Mouse (Mus musculus): ENCODE data around the gene Tmem130. TPM values are rescaled to one million over a fixed set of nuclear protein-coding genes. Genes with fewer than 3 reads are reported as not detected.

Tmem130 gene
- total RNA-seq, 2 experiments from 2014 or later: not detected

- peak; percentile 91 for ATAC-seq (replicated peaks; ENCODE audit: poor library complexity)
Observed at GRCm38 (mm10) chr5:144734949-144735348, 26.7 kb downstream of the Tmem130 start.

- ATAC-seq (replicated peaks; ENCODE audit: poor library complexity): peak; percentile 64
Observed at GRCm38 (mm10) chr5:144733953-144734352, 27.7 kb downstream of the Tmem130 start.

GRCm38 (mm10) chr5:144729216-144729615, 32.4 kb downstream of the Tmem130 start:
- ATAC-seq (replicated peaks; ENCODE audit: poor library complexity): no peak

DNA sequence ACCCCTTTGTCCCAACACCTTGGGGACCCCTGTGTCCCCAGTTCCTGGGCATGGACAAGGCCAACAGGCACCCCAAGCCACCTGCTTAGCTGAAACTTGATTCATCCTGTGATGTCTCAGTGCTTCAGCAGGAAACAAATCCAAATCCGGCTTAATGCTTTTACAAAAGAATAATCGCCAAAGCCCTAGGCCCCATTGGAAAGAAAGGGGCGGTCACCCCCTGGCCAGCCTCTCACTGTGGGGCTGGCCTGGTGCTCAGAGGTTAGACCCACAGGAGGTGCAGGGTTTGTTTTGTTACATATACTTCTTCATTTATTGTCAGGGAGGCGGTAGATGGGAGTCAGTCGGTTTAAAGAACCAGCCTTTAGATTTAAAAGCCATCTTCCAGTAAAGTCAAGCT, 33.4 kb downstream of the Tmem130 start:
- ATAC-seq (replicated peaks; ENCODE audit: poor library complexity): no peak

GRCm38 (mm10) chr5:144727119-144727518, 34.5 kb downstream of the Tmem130 start:
- ATAC-seq (replicated peaks; ENCODE audit: poor library complexity): peak; percentile 66

DNA sequence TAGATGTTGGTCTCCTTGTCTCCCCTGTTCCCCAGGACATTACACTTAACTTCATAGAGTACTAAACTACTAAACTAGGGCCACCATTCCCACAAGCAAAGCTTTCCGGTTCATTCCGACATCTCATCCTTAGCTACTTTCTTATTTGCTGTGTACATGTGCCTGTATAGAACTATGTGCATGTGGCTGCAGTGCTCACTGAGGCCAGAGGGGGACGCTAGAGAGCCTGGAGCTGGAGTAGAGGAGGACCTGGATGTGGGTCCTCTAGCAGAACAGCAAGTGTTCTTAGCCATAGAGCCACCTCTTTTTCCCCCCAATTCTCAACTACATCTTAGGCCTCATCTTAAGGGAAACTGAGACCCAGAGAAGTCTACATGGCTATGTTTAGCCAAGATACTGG, 36.1 kb downstream of the Tmem130 start:
- no peak for ATAC-seq (replicated peaks; ENCODE audit: poor library complexity)

GRCm38 (mm10) chr5:144724926-144725325, 36.7 kb downstream of the Tmem130 start:
- no peak for ATAC-seq (replicated peaks; ENCODE audit: poor library complexity)

- ATAC-seq (replicated peaks; ENCODE audit: poor library complexity): no peak
Observed at GRCm38 (mm10) chr5:144720281-144720680, 41.3 kb downstream of the Tmem130 start.

DNA sequence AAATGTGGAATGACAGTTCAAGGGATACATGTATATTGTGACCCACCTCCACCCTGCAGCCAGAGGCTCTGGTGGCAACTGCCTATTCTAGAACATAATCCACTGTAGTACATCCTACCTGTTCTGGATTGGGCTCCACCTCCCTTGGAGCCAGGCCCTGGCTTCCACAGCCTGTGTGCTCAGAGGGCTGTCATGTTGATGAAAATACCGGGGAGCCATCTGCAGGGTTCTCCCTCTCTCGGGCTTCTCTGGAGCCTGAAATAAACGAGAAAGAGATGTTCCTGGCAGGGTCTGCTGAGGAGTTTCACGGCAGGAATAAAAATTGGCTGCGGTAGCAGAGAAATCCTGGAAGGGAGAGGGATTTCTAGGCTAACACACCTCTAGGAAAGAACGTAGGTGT, 41.8 kb downstream of the Tmem130 start:
- no peak for ATAC-seq (replicated peaks; ENCODE audit: poor library complexity)

- ATAC-seq (replicated peaks; ENCODE audit: poor library complexity): no peak
Observed at GRCm38 (mm10) chr5:144717186-144717585, 44.4 kb downstream of the Tmem130 start.

DNA sequence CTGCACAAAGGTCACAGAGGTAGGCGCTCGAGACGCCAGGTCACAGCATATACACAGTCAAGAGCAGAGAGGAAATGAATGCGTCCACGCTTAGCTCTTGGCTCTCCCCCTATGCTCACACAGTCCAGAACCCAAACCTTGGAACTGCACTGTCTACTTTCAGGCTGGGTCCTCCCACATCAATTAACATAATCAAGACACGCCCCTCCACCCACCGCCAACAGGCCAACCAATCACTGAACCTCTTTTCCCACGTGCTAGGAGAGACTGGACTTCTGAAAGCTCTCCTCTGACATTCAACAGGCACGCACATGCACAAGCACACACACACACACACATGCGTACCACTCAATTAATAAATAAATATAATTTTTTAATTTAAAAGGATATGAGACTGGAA, 48.2 kb downstream of the Tmem130 start:
- ATAC-seq (replicated peaks; ENCODE audit: poor library complexity): no peak

DNA sequence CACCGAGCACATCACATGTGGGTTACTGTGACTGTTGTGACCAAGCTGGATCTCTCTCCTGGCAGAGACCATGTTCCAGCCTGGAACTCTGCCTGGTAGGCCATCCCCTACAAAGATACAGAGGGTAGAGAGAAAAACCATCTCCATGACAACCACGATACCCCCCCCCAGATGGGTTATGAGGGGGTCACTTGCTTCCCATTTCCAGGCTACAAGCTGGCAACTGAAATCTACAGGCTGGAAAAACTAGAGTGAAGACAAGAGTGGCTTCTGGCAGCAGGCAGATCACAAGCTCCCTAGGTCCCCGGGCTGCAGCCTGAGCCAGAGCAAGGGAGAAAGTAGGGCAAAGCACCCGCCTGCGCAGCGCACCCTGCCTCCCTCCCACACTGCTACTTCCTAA, 54.0 kb downstream of the Tmem130 start:
- no peak for ATAC-seq (replicated peaks; ENCODE audit: poor library complexity)

GRCm38 (mm10) chr5:144703464-144704368, 57.9 kb downstream of the Tmem130 start:
- ATAC-seq (replicated peaks; ENCODE audit: poor library complexity): no peak

GRCm38 (mm10) chr5:144695289-144696060, 66.1 kb downstream of the Tmem130 start:
- no peak for ATAC-seq (replicated peaks; ENCODE audit: poor library complexity)

- ATAC-seq (replicated peaks; ENCODE audit: poor library complexity): no peak
Observed at GRCm38 (mm10) chr5:144694161-144694560, 67.5 kb downstream of the Tmem130 start.

DNA sequence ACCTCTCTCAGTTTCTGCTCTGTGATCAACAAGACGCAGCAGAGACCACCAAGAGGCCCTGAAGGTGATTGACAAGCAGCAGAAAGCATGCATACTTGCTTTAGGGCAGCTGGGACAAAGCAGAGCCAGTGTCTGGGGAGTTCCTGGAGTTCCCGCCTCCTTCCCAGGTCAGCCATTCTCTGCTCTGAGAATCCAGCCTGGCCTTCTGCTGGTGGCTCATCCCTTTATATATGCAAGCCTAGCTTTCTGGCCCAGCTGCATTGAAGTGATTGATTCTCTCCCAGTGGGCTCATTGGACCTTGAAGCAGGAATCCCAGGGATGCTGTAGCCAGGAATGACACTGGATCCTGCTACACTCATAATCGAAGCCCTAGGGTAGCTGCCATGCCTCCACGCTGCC, 70.2 kb downstream of the Tmem130 start:
- no peak for ATAC-seq (replicated peaks; ENCODE audit: poor library complexity)

DNA sequence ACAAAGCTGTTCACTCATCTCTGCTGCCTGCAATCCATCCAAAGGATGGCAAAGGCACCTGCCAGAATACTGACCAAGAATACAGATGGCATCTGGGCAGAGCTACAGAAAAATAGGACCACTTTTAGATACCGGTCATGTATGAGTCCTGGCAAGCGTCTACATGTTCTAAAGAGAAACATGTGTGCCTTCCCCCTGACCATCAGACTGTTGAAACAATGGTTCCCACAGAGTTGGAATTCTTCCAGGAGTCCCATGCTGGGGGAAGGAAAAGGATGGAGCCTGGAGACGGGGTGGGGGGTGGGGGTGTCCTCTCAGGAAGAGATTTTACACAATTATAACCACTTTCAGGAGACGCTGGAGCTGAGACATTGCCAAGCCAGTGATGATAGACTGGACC, 73.2 kb downstream of the Tmem130 start:
- no peak for ATAC-seq (replicated peaks; ENCODE audit: poor library complexity)

Other genes starting within 250 kb of the Tmem130 start
- gene Nptx2, start 215.9 kb downstream of the Tmem130 start, total RNA-seq (2015): not detected in 2 replicates
- gene Nptx2, start 215.9 kb downstream of the Tmem130 start, total RNA-seq (2017): not detected in 2 replicates
- 67.1 and 67.3 TPM in 2 replicates for gene Trrap, start 5.9 kb upstream of the Tmem130 start, total RNA-seq (2015)
- 36.7 and 39.7 TPM in 2 replicates for gene Trrap, start 5.9 kb upstream of the Tmem130 start, total RNA-seq (2017)
- 2.7 and 3.5 TPM in 2 replicates for gene Smurf1, start 204.0 kb upstream of the Tmem130 start, total RNA-seq (2015)
- gene Smurf1, start 204.0 kb upstream of the Tmem130 start, total RNA-seq (2017): 2.8 and 4.1 TPM in 2 replicates